In genomic region chr16:57403825-57404224, GRCm38 (mm10) we compare ENCODE assay signal across 17 mouse cellular contexts. TPM values are rescaled to one million over a fixed set of nuclear protein-coding genes. Genes with fewer than 3 reads are reported as not detected.
DNase-seq lines count a peak whose midpoint lies in the region; ATAC-seq and TF ChIP-seq lines count a peak whose summit lies in the region.
"Had no signal": no experiment of that assay in that cellular context is flagged by ENCODE, and none has a peak within 500 bp of the region (broad histone marks: within the 10 kb centered on the region; RNA-seq: fewer than 3 reads in every experiment).

No protein-coding gene starts in this region.

- H3K9ac ChIP-seq in kidney, embryonic 16.5 days (replicated peaks; ENCODE audit: low read length) = no peak overlapping the region
- H3K9ac ChIP-seq: heart, embryonic 12.5 days; liver, postnatal 0 days; neural tube, embryonic 12.5 days had no signal

- no peaks in the 10 kb centered on the region for H3K27me3 ChIP-seq in kidney, embryonic 16.5 days (ENCODE audit: insufficient read depth, low read length)
- no peaks in the 10 kb centered on the region for H3K27me3 ChIP-seq in kidney, adult 2 months (replicated peaks; ENCODE audit: control insufficient read depth, insufficient read depth, low read length)
- H3K27me3 ChIP-seq in limb, embryonic 10.5 days (ENCODE audit: low read depth, poor library complexity, severe bottlenecking) = no peaks in the 10 kb centered on the region
- H3K27me3 ChIP-seq: heart, embryonic 12.5 days; neural tube, embryonic 12.5 days had no signal

- H3K4me1 ChIP-seq in kidney, embryonic 16.5 days (ENCODE audit: insufficient read depth, low read length) = peaks cover 23% of the 10 kb centered on the region
- H3K4me1 ChIP-seq in kidney, adult 2 months (ENCODE audit: control insufficient read depth, insufficient read depth, low read length) = peaks cover 1% of the 10 kb centered on the region; the same call in 1 of the 2 replicates
- H3K4me1 ChIP-seq in limb, embryonic 10.5 days = peaks cover 44% of the 10 kb centered on the region
- H3K4me1 ChIP-seq: forebrain, embryonic 10.5 days; neural tube, embryonic 12.5 days had no signal

- H3K4me2 ChIP-seq in kidney, embryonic 16.5 days (replicated peaks; ENCODE audit: low read depth, low read length) = no peak overlapping the region
- H3K4me2 ChIP-seq: heart, embryonic 12.5 days; neural tube, embryonic 12.5 days had no signal

- peak; percentile 72 for ATAC-seq in kidney, embryonic 16.5 days (ENCODE audit: low FRiP score, low TSS enrichment)
- ATAC-seq: liver, postnatal 0 days had no signal

- no peak for TF ChIP-seq CTCF in gastrocnemius, adult 2 months (IDR thresholded peaks at IDR 0.05)
- no peak for TF ChIP-seq CTCF in kidney, adult 2 months (conservative IDR thresholded peaks at IDR 0.05; ENCODE audit: insufficient read depth, insufficient read length, low read depth, low read length)
- TF ChIP-seq CTCF in left cerebral cortex, adult 2 months (IDR thresholded peaks at IDR 0.05) = no peak

- no peak for TF ChIP-seq POLR2A in kidney, adult 2 months (IDR thresholded peaks at IDR 0.05; ENCODE audit: low read depth, low read length)

- H3K27ac ChIP-seq in gastrocnemius, adult 2 months = peak overlapping the region; percentile 43; the same call in 1 of the 2 replicates
- peak overlapping the region; percentile 51; the same call in 1 of the 2 replicates for H3K27ac ChIP-seq in kidney, embryonic 16.5 days (ENCODE audit: low read length)
- no peak overlapping the region for H3K27ac ChIP-seq in kidney, adult 2 months (ENCODE audit: insufficient read depth, low read depth, low read length)
- peak overlapping the region; percentile 67 for H3K27ac ChIP-seq in limb, embryonic 10.5 days
- no peak overlapping the region for H3K27ac ChIP-seq in left cerebral cortex, adult 2 months
- H3K27ac ChIP-seq: forebrain, embryonic 10.5 days; layer of hippocampus, adult 2 months; neural tube, embryonic 12.5 days had no signal

- H3K36me3 ChIP-seq in kidney, embryonic 16.5 days (ENCODE audit: insufficient read depth, low read length) = no peaks in the 10 kb centered on the region
- H3K36me3 ChIP-seq in kidney, adult 2 months (ENCODE audit: control insufficient read depth, insufficient read depth, low read length) = no peaks in the 10 kb centered on the region
- H3K36me3 ChIP-seq in limb, embryonic 10.5 days = no peaks in the 10 kb centered on the region
- H3K36me3 ChIP-seq: forebrain, embryonic 10.5 days; heart, embryonic 12.5 days; neural tube, embryonic 12.5 days had no signal

- H3K4me3 ChIP-seq in gastrocnemius, adult 2 months = no peak overlapping the region
- no peak overlapping the region for H3K4me3 ChIP-seq in kidney, embryonic 16.5 days (ENCODE audit: low read length)
- H3K4me3 ChIP-seq in kidney, adult 2 months (ENCODE audit: insufficient read depth, low read depth, low read length) = no peak overlapping the region
- H3K4me3 ChIP-seq in limb, embryonic 10.5 days = no peak overlapping the region
- no peak overlapping the region for H3K4me3 ChIP-seq in left cerebral cortex, adult 2 months
- H3K4me3 ChIP-seq: forebrain, embryonic 10.5 days; heart, embryonic 12.5 days; layer of hippocampus, adult 2 months; neural tube, embryonic 12.5 days had no signal

- intact Hi-C loops in gastrocnemius, adult 2 months (cut with DNase I) = no loop called here
- intact Hi-C loops in left cerebral cortex, adult 2 months (cut with DNase I) = loop anchor here (5.0 kb wide), 1 partner anchor 178 kb away; no protein-coding TSS in a partner anchor

- H3K9me3 ChIP-seq in kidney, embryonic 16.5 days (ENCODE audit: low read length) = no peaks in the 10 kb centered on the region
- H3K9me3 ChIP-seq in limb, embryonic 10.5 days (replicated peaks) = no peaks in the 10 kb centered on the region
- H3K9me3 ChIP-seq: forebrain, embryonic 10.5 days; heart, embryonic 12.5 days; neural tube, embryonic 12.5 days had no signal

- no peak for DNase-seq in gastrocnemius, adult 2 months
- DNase-seq in gastrocnemius, postnatal 4 days (ENCODE audit: low spot score in 2 of 2) = no peak
- no peak for DNase-seq in kidney, adult 2 months
- peak; percentile 22 for DNase-seq in brain, adult 2 months (ENCODE audit: low read depth, low spot score)
- DNase-seq in limb, embryonic 10.5 days (ENCODE audit: low spot score) = no peak
- no peak for DNase-seq in layer of hippocampus, postnatal 36 days
- DNase-seq in left cerebral cortex, adult 2 months (ENCODE audit: extremely low spot score in 1 of 2, low spot score in 2 of 2) = no peak
- DNase-seq: adrenal gland, adult 2 months; cerebellum, adult 8-10 months; heart, postnatal 14 days; kidney, adult 9 months; liver, postnatal 0 days had no signal

- WGBS in kidney, embryonic 16.5 days = 59% methylated on average over 5 of the region's 5 CpGs
- WGBS in kidney, adult 2 months = 53% methylated on average over 5 of the region's 5 CpGs
- WGBS in limb, embryonic 10.5 days = 61% methylated on average over 5 of the region's 5 CpGs

RNA-seq across cellular contexts. Expression of gene Filip1l, which starts 50.9 kb away (rescaled TPM):
- 10 to 100 TPM; 37.5 to 67.0 TPM for total RNA-seq in gastrocnemius, adult 2 months (2021)
- total RNA-seq in gastrocnemius, postnatal 4 days (2021) = 10 to 100 TPM; 55.5 to 76.5 TPM
- 27.7 and 28.1 TPM in 2 replicates for polyA plus RNA-seq in kidney, embryonic 16.5 days (2015; fragmentation: Nextera tagmentation; extraction: Ambion mirVana)
- 4.9 and 6.9 TPM in 2 replicates for polyA plus RNA-seq in kidney, adult 2 months (2012; rRNA removed)
- polyA plus RNA-seq in limb, embryonic 10.5 days (2016; fragmentation: Nextera tagmentation; extraction: Ambion mirVana) = 10.7 and 14.4 TPM in 2 replicates
- 1 to 10 TPM; 2.9 to 4.0 TPM for total RNA-seq in layer of hippocampus, postnatal 36 days (2021)
- total RNA-seq in left cerebral cortex, adult 2 months (2021) = 1 to 10 TPM; 3.0 to 3.7 TPM

Comparison
In these comparisons a context has a peak if more than half of its experiments do, and no peak if none do; other contexts are left out.
1. H3K27ac ChIP-seq: peak in gastrocnemius, adult 2 months (single experiment), kidney, embryonic 16.5 days (single experiment) and limb, embryonic 10.5 days (single experiment); none in kidney, adult 2 months (single experiment) and left cerebral cortex, adult 2 months (single experiment).
2. RNA of gene Filip1l, which starts 50.9 kb away (total RNA-seq): 55.5 to 76.5 TPM in gastrocnemius, postnatal 4 days and 37.5 to 67.0 TPM in gastrocnemius, adult 2 months; 2.9 to 4.0 TPM in layer of hippocampus, postnatal 36 days and 3.0 to 3.7 TPM in left cerebral cortex, adult 2 months; every median in the first group is over 4 times any median in the second.